Mouse (Mus musculus) cortical plate, adult 2 months (tissue): ENCODE data around the gene Msi2. TPM values are rescaled to one million over a fixed set of nuclear protein-coding genes. Genes with fewer than 3 reads are reported as not detected.

Source experiments
- H3K27ac ChIP-seq: fragments of 200-500 bp; 2 replicates; pipeline ENCODE4 v1.5.1; 2012; ENCODE audit warnings: low read length, control low read depth, inconsistent platforms; ENCODE audit not compliant: insufficient read depth
- H3K4me1 ChIP-seq: fragments of 200-500 bp; 2 replicates; pipeline ENCODE4 v1.6.1; 2011; ENCODE audit warnings: low read length; ENCODE audit not compliant: control insufficient read depth, insufficient read depth
- H3K4me3 ChIP-seq: fragments of 200-500 bp; 2 replicates; pipeline ENCODE4 v1.5.1; 2011; ENCODE audit warnings: mild to moderate bottlenecking, low read length, control low read depth; ENCODE audit not compliant: insufficient read depth
- CTCF ChIP-seq: fragments of 200-500 bp; IDR thresholded peaks from 2 replicates; pipeline ENCODE4 v1.5.1; 2011; ENCODE audit warnings: mild to moderate bottlenecking, control low read depth, low read length; ENCODE audit not compliant: insufficient read depth; ENCODE audit errors: extremely low read depth
- POLR2A ChIP-seq: fragments of 200-500 bp; IDR thresholded peaks from 2 replicates; pipeline ENCODE4 v1.6.1; 2011; ENCODE audit warnings: mild to moderate bottlenecking, low read length, control low read depth; ENCODE audit not compliant: insufficient read depth; ENCODE audit errors: extremely low read depth
- polyA plus RNA-seq: library from polyadenylated mRNA; depleted of rRNA; stranded (reverse); fragments of >200 nt; gene quantifications from 2 replicates; pipeline ENCODE4 v1.2.3, GENCODE M21; 2012

Gene Msi2
- polyA plus RNA-seq, 1 experiment = 57.5 TPM

GRCm38 (mm10) chr11:88700202-88700711 is 18.1 kb downstream of the Msi2 start:
- Histone ChIP-seq H3K4me1 (no peaks in the 10 kb centered on the region), H3K4me3 (no peak overlapping the region), H3K27ac (no peak overlapping the region)
- TF ChIP-seq POLR2A = no peak
- no peak for TF ChIP-seq CTCF

- H3K4me3 ChIP-seq = no peak overlapping the region
- peaks cover 2% of the 10 kb centered on the region; the same call in 1 of the 2 replicates for H3K4me1 ChIP-seq
- TF ChIP-seq POLR2A (no peak), CTCF (no peak)
- H3K27ac ChIP-seq = no peak overlapping the region
Observed at GRCm38 (mm10) chr11:88693905-88694893, 24.1 kb downstream of the Msi2 start.

DNA sequence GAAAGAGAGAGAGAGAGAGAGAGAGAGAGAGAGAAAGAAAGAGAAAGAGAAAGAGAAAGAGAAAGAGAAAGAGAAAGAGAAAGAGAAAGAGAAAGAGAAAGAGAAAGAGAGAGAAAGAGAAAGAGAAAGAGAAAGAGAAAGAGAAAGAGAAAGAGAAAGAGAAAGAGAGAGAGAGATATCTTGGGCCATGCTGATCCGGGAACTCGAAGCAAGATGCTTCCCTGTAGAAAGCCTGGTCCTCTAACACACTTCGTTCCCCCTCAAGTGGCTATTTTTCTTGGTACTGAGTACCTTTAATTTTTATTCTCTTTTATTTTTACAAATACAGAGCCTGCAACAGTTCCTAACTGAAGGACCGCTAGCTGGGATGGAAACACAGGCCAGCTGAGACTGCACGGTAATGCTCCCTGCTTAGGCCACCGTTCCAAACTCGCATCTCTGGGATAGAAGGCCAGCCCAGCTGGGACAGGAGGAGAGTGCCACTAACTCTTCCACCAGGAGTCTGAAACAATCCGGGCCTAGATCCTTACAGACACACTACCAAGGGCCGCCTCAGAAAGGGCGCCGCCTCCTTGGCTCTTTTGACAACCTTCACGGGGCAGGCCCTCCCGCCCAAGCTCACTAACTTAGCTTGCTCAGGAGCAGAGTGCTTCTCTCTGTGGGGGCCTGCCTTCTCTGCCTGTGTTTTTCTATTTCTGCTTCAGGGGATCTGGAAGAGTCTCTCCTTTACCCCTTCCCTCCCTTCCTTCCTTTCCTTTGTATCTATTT is 25.1 kb downstream of the Msi2 start:
- no peak overlapping the region for H3K4me3 ChIP-seq
- H3K27ac ChIP-seq = no peak overlapping the region
- TF ChIP-seq POLR2A = no peak
- TF ChIP-seq CTCF = no peak
- peaks cover 2% of the 10 kb centered on the region; the same call in 1 of the 2 replicates for H3K4me1 ChIP-seq

DNA sequence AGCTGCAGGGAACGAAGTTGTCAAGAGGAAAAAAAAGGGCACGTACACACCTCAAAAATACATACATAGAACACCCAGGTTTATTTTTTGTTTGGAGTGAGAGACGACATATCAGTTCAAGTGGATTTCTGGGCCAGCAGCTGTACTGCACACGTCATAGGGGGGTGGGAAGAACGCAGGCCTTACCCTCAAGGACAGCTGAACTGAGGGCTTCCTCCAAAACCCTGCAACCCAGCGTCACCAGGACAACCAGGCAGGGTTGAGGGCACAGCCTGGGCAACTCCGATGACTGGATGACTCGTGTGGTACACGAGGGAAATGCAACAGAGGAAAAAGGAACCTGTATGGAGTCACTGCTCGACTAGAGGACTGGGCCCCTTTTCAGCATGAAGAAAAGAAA is 25.9 kb downstream of the Msi2 start:
- no peak overlapping the region for H3K27ac ChIP-seq
- H3K4me1 ChIP-seq = peaks cover 2% of the 10 kb centered on the region; the same call in 1 of the 2 replicates
- TF ChIP-seq POLR2A (no peak), CTCF (no peak)
- no peak overlapping the region for H3K4me3 ChIP-seq

DNA sequence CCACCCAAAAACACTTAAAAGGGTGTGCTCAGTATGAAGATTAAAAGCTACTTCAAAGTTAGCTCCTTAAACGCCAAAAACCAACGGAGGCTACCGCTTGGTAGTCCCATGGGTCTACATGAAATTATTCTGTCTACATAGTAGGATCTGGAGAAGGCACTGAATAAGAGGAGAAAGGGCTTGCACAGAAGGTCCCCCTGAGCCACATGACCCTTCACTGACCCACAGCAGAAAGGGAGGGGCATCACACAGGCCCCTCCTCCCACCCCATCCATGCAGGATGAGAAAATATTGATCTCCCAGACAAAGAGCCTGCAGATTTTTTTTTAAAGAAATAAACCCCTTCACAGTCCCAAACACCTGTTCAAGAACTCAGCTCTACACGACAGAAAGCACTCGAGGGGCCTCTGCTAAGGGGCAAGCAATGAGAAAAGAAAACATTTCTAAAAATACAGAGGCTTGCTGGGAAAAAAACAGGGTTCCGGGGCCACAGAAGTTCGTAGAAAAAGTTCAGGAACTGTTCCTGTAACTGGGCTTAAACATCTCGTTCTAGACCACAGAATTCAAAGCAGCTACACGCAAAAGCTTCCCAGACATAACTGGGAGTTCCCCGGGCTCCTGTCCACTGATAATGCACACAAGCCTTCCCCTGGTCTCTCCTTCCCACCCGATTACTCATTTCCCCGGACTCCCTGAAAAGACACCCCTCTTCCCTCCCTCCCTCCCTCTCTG is 27.6 kb downstream of the Msi2 start:
- Histone ChIP-seq H3K4me3 (no peak overlapping the region), H3K4me1 (peaks cover 2% of the 10 kb centered on the region; the same call in 1 of the 2 replicates), H3K27ac (peak overlapping the region; percentile 45; the same call in 1 of the 2 replicates)
- no peak for TF ChIP-seq POLR2A
- TF ChIP-seq CTCF = no peak

- peak overlapping the region; percentile 81; the same call in 1 of the 2 replicates for H3K27ac ChIP-seq
- no peak overlapping the region for H3K4me3 ChIP-seq
- TF ChIP-seq CTCF (no peak), POLR2A (no peak)
- peaks cover 2% of the 10 kb centered on the region; the same call in 1 of the 2 replicates for H3K4me1 ChIP-seq
Observed at GRCm38 (mm10) chr11:88689831-88690459, 28.4 kb downstream of the Msi2 start.

DNA sequence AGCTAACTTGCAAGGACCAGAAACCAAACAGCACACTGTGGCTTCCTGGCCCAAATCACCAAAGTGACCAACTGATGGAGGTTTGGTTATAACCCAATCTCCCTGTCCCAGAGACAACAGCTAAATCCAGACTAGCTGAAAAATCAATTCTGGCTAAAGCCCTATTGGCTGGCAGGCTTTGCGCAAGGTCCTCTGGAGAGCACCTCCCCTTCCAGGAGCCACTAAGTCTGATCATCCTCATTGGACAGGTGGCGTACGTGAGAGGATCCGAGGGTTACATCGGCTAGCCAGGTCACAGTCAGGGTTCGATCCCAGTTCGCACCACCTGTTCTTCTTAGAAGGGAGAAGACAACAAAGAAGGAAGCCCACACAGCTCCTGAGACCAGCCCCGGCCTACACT is 29.7 kb downstream of the Msi2 start:
- TF ChIP-seq POLR2A (no peak), CTCF (no peak)
- no peak overlapping the region for H3K4me3 ChIP-seq
- H3K4me1 ChIP-seq = peaks cover 2% of the 10 kb centered on the region; the same call in 1 of the 2 replicates
- H3K27ac ChIP-seq = no peak overlapping the region

GRCm38 (mm10) chr11:88687711-88688110 is 30.6 kb downstream of the Msi2 start:
- H3K4me1 ChIP-seq = peaks cover 2% of the 10 kb centered on the region; the same call in 1 of the 2 replicates
- no peak overlapping the region for H3K27ac ChIP-seq
- H3K4me3 ChIP-seq = no peak overlapping the region

GRCm38 (mm10) chr11:88687010-88687409 is 31.3 kb downstream of the Msi2 start:
- no peak for TF ChIP-seq POLR2A
- TF ChIP-seq CTCF = no peak
- H3K27ac ChIP-seq = no peak overlapping the region
- H3K4me3 ChIP-seq = no peak overlapping the region
- peaks cover 2% of the 10 kb centered on the region; the same call in 1 of the 2 replicates for H3K4me1 ChIP-seq

More at GRCm38 (mm10) chr11:88687711-88688110, 30.6 kb downstream of the Msi2 start:
- TF ChIP-seq POLR2A (no peak), CTCF (no peak)
